In the genomic region with DNA sequence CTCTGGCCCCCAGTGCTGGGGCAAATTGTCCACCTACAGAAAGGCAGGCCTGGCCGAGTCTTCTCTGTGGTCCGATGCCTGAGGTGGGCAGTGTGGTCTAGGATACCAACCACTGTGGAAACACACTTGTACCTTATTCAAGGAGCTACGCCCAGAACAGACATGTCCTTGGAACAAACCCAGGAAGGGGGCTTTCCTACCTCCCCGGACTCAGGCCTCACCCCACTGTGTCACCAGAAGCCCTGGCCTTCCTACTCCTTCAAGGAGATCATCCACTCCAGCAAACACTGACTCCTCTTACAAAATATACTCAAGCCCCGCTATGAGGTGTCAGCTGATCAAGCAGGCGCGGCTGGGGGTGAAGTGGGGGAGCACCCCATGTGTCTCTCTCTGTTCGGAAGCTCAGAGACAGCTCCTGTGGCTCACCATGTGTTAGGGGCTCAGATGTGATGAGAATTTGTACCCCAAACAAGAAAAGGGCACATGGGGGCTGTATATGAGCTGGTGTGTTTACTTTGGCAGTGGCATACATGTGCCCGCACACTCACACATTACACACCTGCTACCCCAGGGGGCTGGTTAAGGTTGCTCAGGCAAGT, we compare ENCODE assay signal across 19 mouse cellular contexts. TPM values are rescaled to one million over a fixed set of nuclear protein-coding genes. Genes with fewer than 3 reads are reported as not detected.
DNase-seq lines count a peak whose midpoint lies in the region; ATAC-seq and TF ChIP-seq lines count a peak whose summit lies in the region.
"Had no signal": no experiment of that assay in that cellular context is flagged by ENCODE, and none has a peak within 500 bp of the region (broad histone marks: within the 10 kb centered on the region; RNA-seq: fewer than 3 reads in every experiment).

No protein-coding gene starts in this region.

- H3K9me3 ChIP-seq in hindbrain, embryonic 16.5 days (ENCODE audit: control insufficient read depth, low read length) = no peaks in the 10 kb centered on the region
- no peaks in the 10 kb centered on the region for H3K9me3 ChIP-seq in hindbrain, embryonic 12.5 days (replicated peaks)
- H3K9me3 ChIP-seq: embryonic facial prominence, embryonic 15.5 days; G1E; heart, embryonic 10.5 days; limb, embryonic 12.5 days; midbrain, embryonic 12.5 days; neural tube, embryonic 12.5 days had no signal

- TF ChIP-seq CTCF in cerebellum, adult 2 months (IDR thresholded peaks at IDR 0.05; ENCODE audit: borderline replicate concordance, insufficient read depth, low read depth, low read length) = no peak

- H3K9ac ChIP-seq in hindbrain, embryonic 16.5 days (ENCODE audit: low read depth, low read length) = no peak overlapping the region; the same call in 1 of the 2 replicates
- no peak overlapping the region for H3K9ac ChIP-seq in hindbrain, embryonic 12.5 days
- H3K9ac ChIP-seq: embryonic facial prominence, embryonic 15.5 days; limb, embryonic 12.5 days; liver, embryonic 14.5 days; midbrain, embryonic 12.5 days; neural tube, embryonic 12.5 days had no signal

- H3K36me3 ChIP-seq in hindbrain, embryonic 16.5 days (ENCODE audit: control insufficient read depth, insufficient read depth, low read length) = peaks cover 3% of the 10 kb centered on the region; the same call in 1 of the 2 replicates
- H3K36me3 ChIP-seq in hindbrain, embryonic 12.5 days = no peaks in the 10 kb centered on the region
- H3K36me3 ChIP-seq: embryonic facial prominence, embryonic 15.5 days; G1E; heart, embryonic 10.5 days; limb, embryonic 12.5 days; midbrain, embryonic 12.5 days; neural tube, embryonic 12.5 days had no signal

- DNase-seq in cerebellum, adult 2 months = no peak
- no peak for DNase-seq in cerebellum, adult 11 months
- DNase-seq in lung, postnatal 36 days = peak; percentile 34
- no peak for DNase-seq in lung, postnatal 14 days
- peak; percentile 47 for DNase-seq in thymus, postnatal 25 days
- no peak for DNase-seq in embryo, embryonic 10.5 days (ENCODE audit: low spot score)
- DNase-seq: kidney, adult 8-10 months; kidney, postnatal 14 days; spleen, adult 18-20 months had no signal

- no peak overlapping the region for H3K4me2 ChIP-seq in hindbrain, embryonic 16.5 days (ENCODE audit: low read length)
- H3K4me2 ChIP-seq in hindbrain, embryonic 12.5 days (replicated peaks) = no peak overlapping the region
- H3K4me2 ChIP-seq: embryonic facial prominence, embryonic 15.5 days; limb, embryonic 12.5 days; midbrain, embryonic 12.5 days; neural tube, embryonic 12.5 days had no signal

- 0 out of 2 replicates have a peak, but pooled peaks have one; percentile 5 for ATAC-seq in hindbrain, embryonic 16.5 days
- no peak for ATAC-seq in hindbrain, embryonic 12.5 days (ENCODE audit: low FRiP score)

- peaks cover 85% of the 10 kb centered on the region for H3K4me1 ChIP-seq in cerebellum, adult 2 months (ENCODE audit: control insufficient read depth, insufficient read depth, low read length)
- H3K4me1 ChIP-seq in hindbrain, embryonic 16.5 days (ENCODE audit: control insufficient read depth, insufficient read depth, low read depth, low read length) = peaks cover 11% of the 10 kb centered on the region
- peaks cover 10% of the 10 kb centered on the region for H3K4me1 ChIP-seq in hindbrain, embryonic 12.5 days
- H3K4me1 ChIP-seq: heart, embryonic 10.5 days; limb, embryonic 12.5 days; midbrain, embryonic 12.5 days; neural tube, embryonic 12.5 days had no signal

- H3K27ac ChIP-seq in cerebellum, adult 2 months (ENCODE audit: insufficient read depth, low read length) = peak overlapping the region; percentile 85
- H3K27ac ChIP-seq in hindbrain, embryonic 16.5 days (ENCODE audit: low read depth, low read length) = no peak overlapping the region
- no peak overlapping the region for H3K27ac ChIP-seq in hindbrain, embryonic 12.5 days
- H3K27ac ChIP-seq: embryonic facial prominence, embryonic 15.5 days; heart, embryonic 10.5 days; limb, embryonic 12.5 days; liver, embryonic 14.5 days; macrophage; midbrain, embryonic 12.5 days; neural tube, embryonic 12.5 days had no signal

- no peaks in the 10 kb centered on the region for H3K27me3 ChIP-seq in cerebellum, adult 2 months (ENCODE audit: control insufficient read depth, insufficient read depth, low read length)
- H3K27me3 ChIP-seq in hindbrain, embryonic 16.5 days (replicated peaks; ENCODE audit: control insufficient read depth, insufficient read depth, low read length) = no peaks in the 10 kb centered on the region
- 0 out of 2 replicates have a peak, but pooled peaks cover 3% of the 10 kb centered on the region for H3K27me3 ChIP-seq in hindbrain, embryonic 12.5 days
- H3K27me3 ChIP-seq: embryonic facial prominence, embryonic 15.5 days; midbrain, embryonic 12.5 days; neural tube, embryonic 12.5 days had no signal

- 41% methylated on average over 9 of the region's 9 CpGs for WGBS in cerebellum, adult 2 months
- 62% methylated on average over 9 of the region's 9 CpGs for WGBS in hindbrain, embryonic 16.5 days
- WGBS in hindbrain, embryonic 12.5 days = 65% methylated on average over 9 of the region's 9 CpGs

- no peak for TF ChIP-seq POLR2A in cerebellum, adult 2 months (IDR thresholded peaks at IDR 0.05; ENCODE audit: borderline replicate concordance, insufficient read depth, low read length)

- H3K4me3 ChIP-seq in cerebellum, adult 2 months (replicated peaks; ENCODE audit: insufficient read depth, low read depth, low read length) = no peak overlapping the region
- no peak overlapping the region for H3K4me3 ChIP-seq in hindbrain, embryonic 16.5 days (ENCODE audit: low read length)
- no peak overlapping the region for H3K4me3 ChIP-seq in hindbrain, embryonic 12.5 days
- H3K4me3 ChIP-seq: embryonic facial prominence, embryonic 15.5 days; heart, embryonic 10.5 days; limb, embryonic 12.5 days; midbrain, embryonic 12.5 days; neural tube, embryonic 12.5 days had no signal

RNA-seq across cellular contexts. Expression of a gene that starts 49.3 kb away (rescaled TPM):
- 479 and 518 TPM in 2 replicates for polyA plus RNA-seq in cerebellum, adult 2 months (2012; rRNA removed)
- 138 and 140 TPM in 2 replicates for polyA plus RNA-seq in hindbrain, embryonic 16.5 days (2015; fragmentation: Nextera tagmentation; extraction: Ambion mirVana)
- 16.5 and 17.3 TPM in 2 replicates for polyA plus RNA-seq in hindbrain, embryonic 12.5 days (2016; fragmentation: Nextera tagmentation; extraction: Ambion mirVana)
- polyA plus RNA-seq: G1E had no signal

Comparison
In these comparisons a context has a peak if more than half of its experiments do, and no peak if none do; other contexts are left out.
1. DNase-seq: peak in lung, postnatal 36 days (single experiment) and thymus, postnatal 25 days (single experiment); none in cerebellum, adult 2 months (0 of 2), cerebellum, adult 11 months (single experiment), lung, postnatal 14 days (single experiment) and embryo, embryonic 10.5 days (single experiment).